Mouse (Mus musculus) liver, embryonic 11.5 days (tissue): Measurements from ENCODE around the gene Galnt16. TPM values are rescaled to one million over a fixed set of nuclear protein-coding genes. Genes with fewer than 3 reads are reported as not detected.

Experiments used
- ATAC-seq: fragments of 200-750 bp; cut with Nextera tagmentation; replicated peaks from 2 replicates; pipeline ENCODE4 v1.8.0; 2017; ENCODE audit warnings: moderate number of reproducible peaks, mild to moderate bottlenecking, moderate TSS enrichment, moderate library complexity; ENCODE audit not compliant: low FRiP score
- DNase-seq: peaks from one replicate; pipeline ENCODE4 v3.0.0-alpha.2; 2017; ENCODE audit warnings: low spot score
- H3K27ac ChIP-seq: fragments of 300-500 bp; sonication (generic); 2 replicates; pipeline ENCODE4 v1.5.1; 2014; ENCODE audit warnings: mild to moderate bottlenecking, low read depth, low read length, control low read depth
- H3K27me3 ChIP-seq: fragments of 300-500 bp; sonication (generic); replicated peaks from 2 replicates; pipeline ENCODE4 v1.6.1; 2014; ENCODE audit warnings: low read length, mixed read lengths; ENCODE audit not compliant: control insufficient read depth, insufficient read depth
- H3K36me3 ChIP-seq: fragments of 300-500 bp; sonication (generic); 2 replicates; pipeline ENCODE4 v1.6.1; 2014; ENCODE audit warnings: mild to moderate bottlenecking, low read length, moderate library complexity, mixed read lengths; ENCODE audit not compliant: control insufficient read depth, insufficient read depth
- H3K4me1 ChIP-seq: fragments of 300-500 bp; sonication (generic); replicated peaks from 2 replicates; pipeline ENCODE4 v1.6.1; 2014; ENCODE audit warnings: low read length, mixed read lengths; ENCODE audit not compliant: control insufficient read depth, insufficient read depth
- H3K4me2 ChIP-seq: fragments of 300-500 bp; sonication (generic); 2 replicates; pipeline ENCODE4 v1.6.1; 2014; ENCODE audit warnings: mild to moderate bottlenecking, control low read depth, moderate library complexity
- H3K4me3 ChIP-seq: fragments of 300-500 bp; sonication (generic); 2 replicates; pipeline ENCODE4 v1.5.1; 2014; ENCODE audit warnings: low read depth, low read length, control low read depth
- H3K9ac ChIP-seq: fragments of 300-500 bp; sonication (generic); 2 replicates; pipeline ENCODE4 v1.6.1; 2014; ENCODE audit warnings: low read depth, low read length, control low read depth
- H3K9me3 ChIP-seq: fragments of 300-500 bp; sonication (generic); 2 replicates; pipeline ENCODE4 v1.6.1; 2016; ENCODE audit warnings: low read length, inconsistent platforms, mixed read lengths; ENCODE audit not compliant: control insufficient read depth
- WGBS: fragments of 180-500 bp; shearing (Covaris S2); extraction: QIAGEN DNeasy Blood & Tissue Kit; methylation state at CpG from one replicate; pipeline ENCODE4 v1.1.7; 2014; 5-methylcytosine and 5-hydroxymethylcytosine counted together
- polyA plus RNA-seq: library from polyadenylated mRNA; unstranded; fragments of >200 nt; fragmentation: Nextera tagmentation; extraction: Ambion mirVana; gene quantifications from 2 replicates; pipeline ENCODE4 v1.2.1, GENCODE M21; 2014

Gene Galnt16
- polyA plus RNA-seq, 1 experiment from 2014 or later, result 0.92 TPM

DNA sequence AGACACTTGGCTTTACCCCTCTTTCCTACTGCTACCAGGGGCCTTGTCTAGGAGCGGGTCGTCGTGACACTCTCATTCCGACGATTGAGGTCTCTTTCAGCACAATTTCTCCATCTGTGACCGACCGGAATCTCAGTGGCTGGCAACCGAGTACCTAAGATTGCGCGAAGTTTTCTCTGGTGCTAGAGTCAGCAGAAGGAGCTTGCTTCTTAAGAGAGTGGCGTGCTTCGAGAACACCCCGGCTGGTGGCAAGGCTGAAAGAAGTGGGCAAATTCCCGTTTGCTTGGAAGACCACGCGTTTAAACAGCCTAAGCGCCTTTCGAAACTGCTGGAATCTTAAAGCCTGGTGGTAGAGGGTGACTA lies 126.4 kb downstream of the Galnt16 start:
- Histone ChIP-seq H3K4me1 (peaks cover 25% of the 10 kb centered on the region), H3K4me2 (peak overlapping the region; percentile 78), H3K27me3 (no peaks in the 10 kb centered on the region), H3K9me3 (no peaks in the 10 kb centered on the region), H3K36me3 (peaks cover 7% of the 10 kb centered on the region), H3K4me3 (peak overlapping the region; percentile 97), H3K27ac (peak overlapping the region; percentile 89; the same call in 1 of the 2 replicates), H3K9ac (peak overlapping the region; percentile 99)
- no peak for DNase-seq
- 7% methylated on average over 18 of the region's 18 CpGs for WGBS
- ATAC-seq, result no peak; the same call in 1 of the 2 replicates

DNA sequence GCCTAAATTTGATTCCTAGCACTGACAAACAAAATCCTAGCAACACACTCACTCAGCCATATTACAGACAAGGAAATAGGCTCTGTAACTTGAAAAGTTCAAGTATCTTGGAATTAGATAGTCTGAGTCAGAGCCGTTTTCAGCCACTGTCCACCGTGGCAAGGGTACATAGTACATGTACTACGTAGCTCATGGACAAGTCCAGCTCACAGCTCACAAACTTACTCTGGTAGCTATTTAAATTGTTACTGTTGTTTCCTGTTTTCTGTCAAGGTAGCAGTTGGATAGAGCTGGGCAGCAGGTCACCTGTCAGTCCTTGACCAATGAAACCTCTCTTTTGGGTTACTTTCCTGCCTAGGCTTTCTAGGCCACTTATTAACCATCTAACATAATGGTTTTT lies 128.3 kb downstream of the Galnt16 start:
- Histone ChIP-seq H3K27me3 (no peaks in the 10 kb centered on the region), H3K4me1 (peaks cover 25% of the 10 kb centered on the region), H3K4me2 (peak overlapping the region; percentile 78), H3K36me3 (no peaks in the 10 kb centered on the region; the same call in 1 of the 2 replicates), H3K4me3 (peak overlapping the region; percentile 6; the same call in 1 of the 2 replicates), H3K9ac (no peak overlapping the region), H3K27ac (no peak overlapping the region), H3K9me3 (no peaks in the 10 kb centered on the region)
- DNase-seq (no peak), ATAC-seq (no peak)
- 97% methylated on average over 3 of the region's 3 CpGs for WGBS

DNA sequence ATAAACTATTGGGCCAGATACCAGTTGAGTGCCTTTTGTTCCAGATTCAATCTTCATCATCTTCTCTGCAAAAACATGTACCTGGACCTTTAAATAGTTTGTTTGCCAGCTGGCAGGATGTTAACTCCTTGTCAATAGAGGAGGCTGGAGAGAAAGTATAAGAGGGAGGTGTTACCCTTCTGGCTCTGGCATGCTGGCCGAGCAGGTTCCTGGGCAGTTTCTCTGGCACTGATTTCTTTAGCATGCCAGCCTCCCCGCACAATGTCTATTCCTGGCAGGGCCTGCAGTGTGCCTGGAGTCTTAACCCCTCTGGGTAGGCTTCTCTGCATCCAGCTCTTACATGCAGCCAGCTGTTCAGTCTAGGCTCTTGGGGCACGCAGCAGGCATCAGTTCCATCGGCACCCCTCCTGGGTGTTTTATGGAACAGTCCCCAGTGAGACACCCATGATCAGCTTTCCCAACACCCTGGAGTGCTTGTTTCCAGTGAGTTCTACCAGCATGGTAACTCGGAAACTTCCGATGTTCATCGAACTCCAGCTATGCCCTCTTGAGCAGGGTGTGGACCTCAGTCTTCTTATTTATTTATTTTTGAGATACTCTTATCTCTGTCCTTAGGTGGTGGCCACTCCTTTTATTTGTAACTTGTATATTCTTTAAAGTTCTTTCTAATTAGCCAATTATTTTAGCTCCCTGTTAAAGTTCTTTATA lies 136.0 kb downstream of the Galnt16 start:
- Histone ChIP-seq H3K36me3 (no peaks in the 10 kb centered on the region; the same call in 1 of the 2 replicates), H3K9me3 (no peaks in the 10 kb centered on the region), H3K4me1 (peaks cover 5% of the 10 kb centered on the region; the same call in 1 of the 2 replicates), H3K27me3 (no peaks in the 10 kb centered on the region), H3K27ac (no peak overlapping the region), H3K4me2 (no peak overlapping the region), H3K9ac (no peak overlapping the region), H3K4me3 (no peak overlapping the region)
- no peak for DNase-seq
- 89% methylated on average over 7 of the region's 7 CpGs for WGBS
- ATAC-seq, result no peak

DNA sequence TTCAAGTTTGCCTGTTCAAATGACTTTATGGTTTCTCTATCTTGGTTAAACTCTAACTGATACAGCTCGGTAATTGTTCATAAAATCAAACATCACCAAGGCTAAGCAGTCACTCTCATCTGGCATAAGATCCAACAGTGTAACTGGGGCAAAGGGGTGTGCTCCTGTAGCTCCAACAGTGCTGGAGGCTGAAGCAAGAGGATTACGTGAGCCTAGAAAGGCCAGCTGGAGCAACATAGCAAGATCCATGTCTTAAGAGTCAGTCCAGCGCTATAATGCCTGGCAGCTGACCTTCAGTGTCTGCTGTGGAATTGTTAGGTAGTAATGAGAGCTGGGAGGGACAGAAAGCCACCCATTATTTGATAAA lies 136.6 kb downstream of the Galnt16 start:
- ATAC-seq (no peak), DNase-seq (no peak)
- Histone ChIP-seq H3K36me3 (no peaks in the 10 kb centered on the region; the same call in 1 of the 2 replicates), H3K27ac (no peak overlapping the region), H3K27me3 (no peaks in the 10 kb centered on the region), H3K9ac (no peak overlapping the region), H3K4me2 (no peak overlapping the region), H3K9me3 (no peaks in the 10 kb centered on the region), H3K4me1 (peaks cover 5% of the 10 kb centered on the region; the same call in 1 of the 2 replicates), H3K4me3 (no peak overlapping the region)
- WGBS, result 90% methylated on average over 3 of the region's 3 CpGs

DNA sequence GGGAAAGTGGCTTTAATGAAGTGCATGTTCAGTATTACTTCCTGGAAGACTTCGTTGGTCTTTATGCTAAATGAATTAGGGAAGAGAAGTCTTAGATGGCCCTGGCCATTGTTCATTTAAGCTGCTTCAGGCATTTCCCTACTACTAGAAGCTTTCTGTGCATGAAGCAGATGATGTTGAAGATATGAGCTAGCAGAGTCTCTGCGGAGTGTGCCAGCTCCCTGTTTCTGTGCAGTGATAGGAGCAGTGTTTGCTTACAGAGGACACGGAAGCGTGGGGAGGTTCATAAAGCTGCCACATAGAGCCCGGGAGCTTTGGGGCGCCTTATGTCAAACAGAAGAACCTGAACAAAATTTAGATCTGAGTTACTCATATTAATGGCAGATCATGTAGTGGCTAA lies 140.6 kb downstream of the Galnt16 start:
- Histone ChIP-seq H3K4me1 (peaks cover 5% of the 10 kb centered on the region; the same call in 1 of the 2 replicates), H3K4me2 (no peak overlapping the region), H3K36me3 (no peaks in the 10 kb centered on the region), H3K4me3 (no peak overlapping the region), H3K27ac (no peak overlapping the region), H3K9me3 (no peaks in the 10 kb centered on the region), H3K9ac (no peak overlapping the region), H3K27me3 (no peaks in the 10 kb centered on the region)
- 74% methylated on average over 6 of the region's 6 CpGs for WGBS
- ATAC-seq (no peak), DNase-seq (no peak)

DNA sequence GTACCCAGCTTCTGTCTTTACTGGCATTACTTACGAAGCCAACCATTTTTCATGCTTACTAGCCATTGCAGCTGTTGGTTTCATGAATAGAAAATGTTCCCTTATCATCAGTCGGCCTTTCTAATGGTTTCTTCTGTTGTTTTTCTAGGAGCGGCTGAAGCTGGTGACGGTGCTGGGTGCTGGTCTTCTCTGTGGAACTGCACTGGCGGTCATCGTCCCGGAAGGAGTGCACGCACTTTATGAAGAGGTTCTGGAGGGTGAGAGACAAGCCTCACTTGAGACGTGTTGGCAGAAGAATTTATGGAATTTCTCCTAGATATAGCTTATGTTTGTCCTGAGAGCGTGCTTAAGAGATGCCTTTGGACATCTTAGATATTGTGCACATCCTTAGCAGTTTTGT lies 144.2 kb downstream of the Galnt16 start:
- no peak overlapping the region for H3K4me3 ChIP-seq
- ATAC-seq (no peak), DNase-seq (no peak)
- no peak overlapping the region for H3K9ac ChIP-seq
- no peak overlapping the region for H3K4me2 ChIP-seq
- H3K9me3 ChIP-seq, result no peaks in the 10 kb centered on the region
- peaks cover 6% of the 10 kb centered on the region for H3K36me3 ChIP-seq
- H3K27ac ChIP-seq, result no peak overlapping the region
- no peaks in the 10 kb centered on the region for H3K27me3 ChIP-seq
- no peaks in the 10 kb centered on the region; the same call in 1 of the 2 replicates for H3K4me1 ChIP-seq
- WGBS, result 89% methylated on average over 10 of the region's 10 CpGs

DNA sequence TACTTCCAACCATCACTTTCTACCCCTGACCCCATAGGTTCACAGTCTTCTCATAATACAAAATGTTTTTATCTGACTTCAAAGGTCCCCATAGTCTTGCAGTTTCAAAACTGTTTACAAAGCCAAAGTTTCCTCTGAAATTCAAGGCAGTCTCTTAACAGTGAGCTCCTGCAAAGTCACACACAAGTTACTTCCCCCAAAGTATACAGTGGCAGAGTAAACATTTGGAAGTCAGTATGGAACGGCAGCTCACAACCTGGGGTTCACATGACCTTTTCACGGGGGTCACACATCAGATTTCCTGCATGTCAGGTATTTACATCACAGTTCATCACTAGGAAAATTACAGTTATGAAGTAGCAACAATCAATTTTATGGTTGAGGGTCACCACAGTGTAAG lies 145.9 kb downstream of the Galnt16 start:
- 83% methylated on average over 2 of the region's 2 CpGs for WGBS
- H3K27ac ChIP-seq, result peak overlapping the region; percentile 6; the same call in 1 of the 2 replicates
- H3K4me2 ChIP-seq, result no peak overlapping the region
- no peak overlapping the region for H3K4me3 ChIP-seq
- no peaks in the 10 kb centered on the region for H3K9me3 ChIP-seq
- H3K36me3 ChIP-seq, result peaks cover 9% of the 10 kb centered on the region
- no peak overlapping the region for H3K9ac ChIP-seq
- DNase-seq (no peak), ATAC-seq (no peak)
- no peaks in the 10 kb centered on the region for H3K27me3 ChIP-seq
- no peaks in the 10 kb centered on the region; the same call in 1 of the 2 replicates for H3K4me1 ChIP-seq

DNA sequence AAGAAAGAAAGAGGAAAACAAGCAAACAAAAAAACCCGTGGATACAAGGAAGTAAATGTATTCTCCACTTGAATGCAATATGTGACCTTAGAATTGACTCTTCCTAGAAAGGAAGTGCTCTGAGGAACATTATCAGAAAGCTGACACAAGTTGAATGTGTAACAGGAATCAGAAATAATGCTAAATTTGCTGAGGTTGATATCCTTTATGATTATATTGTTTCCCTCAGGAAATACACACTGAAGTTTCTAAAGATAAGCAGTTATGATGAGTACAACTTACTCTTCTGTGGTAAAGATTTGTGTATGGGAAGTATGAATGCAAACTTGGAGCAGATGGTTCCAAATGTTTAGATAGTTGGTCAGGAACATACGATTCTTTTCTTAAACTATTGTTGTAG lies 150.3 kb downstream of the Galnt16 start:
- 59% methylated on average over 2 of the region's 2 CpGs for WGBS
- Histone ChIP-seq H3K4me3 (no peak overlapping the region), H3K9me3 (no peaks in the 10 kb centered on the region), H3K27me3 (no peaks in the 10 kb centered on the region), H3K4me2 (no peak overlapping the region), H3K4me1 (no peaks in the 10 kb centered on the region; the same call in 1 of the 2 replicates), H3K9ac (no peak overlapping the region), H3K36me3 (peaks cover 13% of the 10 kb centered on the region), H3K27ac (no peak overlapping the region)
- ATAC-seq (no peak), DNase-seq (no peak)

DNA sequence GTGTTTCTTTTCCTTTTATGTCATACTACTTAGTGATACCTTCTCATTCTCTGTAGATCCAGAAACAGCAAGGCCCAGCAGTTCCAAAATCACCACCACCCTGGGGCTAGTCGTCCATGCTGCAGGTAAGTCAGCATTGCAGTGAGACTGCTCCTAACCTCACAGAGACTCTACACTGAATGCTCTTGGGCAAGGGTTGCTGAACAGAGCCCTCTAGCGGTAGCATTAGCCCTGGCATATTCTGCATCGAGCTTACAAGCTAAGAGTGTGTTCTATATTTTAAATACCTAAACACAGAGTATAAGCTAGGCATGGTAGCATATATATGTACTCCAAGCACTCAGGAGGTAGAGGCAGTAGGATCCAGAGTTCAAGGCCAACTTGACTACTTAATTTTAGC lies 155.1 kb downstream of the Galnt16 start:
- peaks cover 4% of the 10 kb centered on the region; the same call in 1 of the 2 replicates for H3K36me3 ChIP-seq

More for the DNA sequence above, 155.1 kb downstream of the Galnt16 start:
- Histone ChIP-seq H3K4me1 (no peaks in the 10 kb centered on the region), H3K27ac (no peak overlapping the region), H3K27me3 (no peaks in the 10 kb centered on the region), H3K4me2 (no peak overlapping the region), H3K9ac (no peak overlapping the region), H3K9me3 (no peaks in the 10 kb centered on the region), H3K4me3 (no peak overlapping the region)
- 15% methylated on average over 3 of the region's 3 CpGs for WGBS
- ATAC-seq, result peak; percentile 70
- DNase-seq, result no peak
